Mouse (Mus musculus): Measurements from ENCODE around the gene Vtcn1. TPM values are rescaled to one million over a fixed set of nuclear protein-coding genes. Genes with fewer than 3 reads are reported as not detected.

The Vtcn1 gene
- polyA plus RNA-seq (2014; fragmentation: Nextera tagmentation; extraction: Ambion mirVana), result 0.41 and 0.54 TPM in 2 replicates

DNA sequence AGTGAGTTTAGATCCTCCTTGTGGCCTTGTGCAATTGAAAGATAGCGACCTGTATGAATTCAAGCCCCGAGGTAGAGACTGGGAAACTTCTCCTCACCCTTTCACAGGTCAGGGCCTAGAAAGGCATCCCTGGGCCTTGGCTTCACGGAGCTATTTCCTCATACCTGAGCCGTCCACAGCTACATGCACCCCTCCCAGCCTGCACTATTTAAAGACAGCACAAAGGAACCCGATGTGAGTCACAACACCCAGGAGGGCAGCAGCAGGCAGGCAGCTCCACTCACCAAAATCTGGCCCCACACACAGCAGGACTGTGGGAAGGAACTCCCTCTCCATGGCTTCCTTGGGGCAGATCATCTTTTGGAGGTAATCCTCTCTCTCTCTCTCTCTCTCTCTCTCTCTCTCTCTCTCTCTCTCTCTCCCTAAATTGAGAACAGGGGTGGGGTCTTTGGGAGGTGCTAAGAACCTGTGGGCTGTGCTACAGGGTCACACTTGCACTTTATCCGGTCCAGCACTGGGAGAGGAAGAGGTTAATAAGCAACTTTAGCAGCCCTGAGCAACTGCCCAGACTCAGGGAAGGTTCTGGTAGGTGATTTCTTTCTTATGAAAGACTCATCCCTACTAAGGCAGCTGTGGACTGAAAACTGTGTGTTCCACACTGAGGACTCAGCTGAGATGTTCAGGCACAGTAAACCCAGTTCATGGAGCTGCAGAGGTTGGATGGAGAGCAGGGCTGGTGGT is at the start of gene Vtcn1:
Gene Vtcn1 (plus strand): TSS at position 235 of the 741 bp plus-strand sequence.
- peaks cover 0 to 7% of the 10 kb centered on the region in 2 experiments; a peak in 2 of 4 replicates for H3K4me1 ChIP-seq (ENCODE audit: control insufficient read depth in 2 of 2, insufficient read depth in 2 of 2, low read length in 2 of 2)
- H3K27me3 ChIP-seq (ENCODE audit: control insufficient read depth, insufficient read depth, low read length), result no peaks in the 10 kb centered on the region
- no peak for ATAC-seq (ENCODE audit: insufficient number of reproducible peaks, insufficient read depth, low FRiP score, low read depth)
- no peaks in the 10 kb centered on the region for H3K9me3 ChIP-seq (ENCODE audit: control insufficient read depth, low read length)
- 27% methylated on average over 6 of the region's 6 CpGs for WGBS
- no peak within 1 kb of the TSS for H3K9ac ChIP-seq (ENCODE audit: low read length)
- H3K4me2 ChIP-seq (ENCODE audit: low read length), result no peak within 1 kb of the TSS
- H3K27ac ChIP-seq (replicated peaks in 1 of 2; ENCODE audit: control insufficient read depth in 1 of 2, insufficient read depth in 1 of 2, low read depth in 2 of 2, low read length in 2 of 2), result no peak within 1 kb of the TSS
- H3K36me3 ChIP-seq (ENCODE audit: control insufficient read depth, insufficient read depth, low read length), result no peaks in the 10 kb centered on the region
- H3K4me3 ChIP-seq (ENCODE audit: control insufficient read depth in 1 of 2, insufficient read depth in 1 of 2, low read depth in 1 of 2, low read length in 2 of 2), result no peak within 1 kb of the TSS

DNA sequence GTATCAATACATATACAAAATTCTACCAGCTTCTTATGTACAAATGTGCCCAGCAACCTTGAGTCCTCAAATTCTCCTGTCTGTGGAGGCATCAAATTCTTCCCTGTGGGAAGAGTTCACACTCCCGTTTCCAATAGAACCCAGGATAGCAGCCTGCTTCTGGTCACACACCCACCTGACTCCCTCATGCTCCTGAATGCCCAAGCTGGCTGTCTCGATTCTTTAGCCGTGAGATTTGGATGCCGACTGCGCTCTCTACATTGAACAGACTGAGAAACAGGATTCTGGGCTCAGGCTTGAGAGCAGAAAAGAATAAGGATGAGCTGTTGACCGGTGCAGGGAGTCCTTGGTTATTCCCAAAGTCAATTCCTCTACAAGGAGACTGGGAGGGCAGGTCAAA is 48.3 kb upstream of the Vtcn1 start:
- no peak for ATAC-seq (ENCODE audit: insufficient number of reproducible peaks, insufficient read depth, low FRiP score, low read depth)
- H3K27me3 ChIP-seq (ENCODE audit: control insufficient read depth, insufficient read depth, low read length), result no peaks in the 10 kb centered on the region
- H3K4me1 ChIP-seq (ENCODE audit: control insufficient read depth in 2 of 2, insufficient read depth in 2 of 2, low read length in 2 of 2), result peaks cover 0 to 5% of the 10 kb centered on the region in 2 experiments; a peak in 2 of 4 replicates
- no peak overlapping the region for H3K9ac ChIP-seq (ENCODE audit: low read length)
- H3K4me3 ChIP-seq (ENCODE audit: control insufficient read depth in 1 of 2, insufficient read depth in 1 of 2, low read depth in 1 of 2, low read length in 2 of 2), result no peak overlapping the region
- no peaks in the 10 kb centered on the region for H3K9me3 ChIP-seq (ENCODE audit: control insufficient read depth, low read length)
- no peak overlapping the region for H3K4me2 ChIP-seq (ENCODE audit: low read length)
- no peak overlapping the region for H3K27ac ChIP-seq (replicated peaks in 1 of 2; ENCODE audit: control insufficient read depth in 1 of 2, insufficient read depth in 1 of 2, low read depth in 2 of 2, low read length in 2 of 2)
- H3K36me3 ChIP-seq (ENCODE audit: control insufficient read depth, insufficient read depth, low read length), result no peaks in the 10 kb centered on the region
- WGBS, result 75% methylated on average over 6 of the region's 6 CpGs

- Histone ChIP-seq H3K9ac (ENCODE audit: low read length) (no peak overlapping the region), H3K9me3 (ENCODE audit: control insufficient read depth, low read length) (no peaks in the 10 kb centered on the region), H3K4me2 (ENCODE audit: low read length) (no peak overlapping the region), H3K27ac (replicated peaks in 1 of 2; ENCODE audit: control insufficient read depth in 1 of 2, insufficient read depth in 1 of 2, low read depth in 2 of 2, low read length in 2 of 2) (no peak overlapping the region), H3K4me1 (ENCODE audit: control insufficient read depth in 2 of 2, insufficient read depth in 2 of 2, low read length in 2 of 2) (peaks cover 0 to 4% of the 10 kb centered on the region in 2 experiments; a peak in 2 of 4 replicates), H3K36me3 (ENCODE audit: control insufficient read depth, insufficient read depth, low read length) (no peaks in the 10 kb centered on the region), H3K27me3 (ENCODE audit: control insufficient read depth, insufficient read depth, low read length) (no peaks in the 10 kb centered on the region), H3K4me3 (ENCODE audit: control insufficient read depth in 1 of 2, insufficient read depth in 1 of 2, low read depth in 1 of 2, low read length in 2 of 2) (no peak overlapping the region)
- ATAC-seq (ENCODE audit: insufficient number of reproducible peaks, insufficient read depth, low FRiP score, low read depth), result no peak
- WGBS, result 81% methylated on average over 4 of the region's 4 CpGs
Observed at GRCm38 (mm10) chr3:100777568-100777967, 47.7 kb upstream of the Vtcn1 start.

DNA sequence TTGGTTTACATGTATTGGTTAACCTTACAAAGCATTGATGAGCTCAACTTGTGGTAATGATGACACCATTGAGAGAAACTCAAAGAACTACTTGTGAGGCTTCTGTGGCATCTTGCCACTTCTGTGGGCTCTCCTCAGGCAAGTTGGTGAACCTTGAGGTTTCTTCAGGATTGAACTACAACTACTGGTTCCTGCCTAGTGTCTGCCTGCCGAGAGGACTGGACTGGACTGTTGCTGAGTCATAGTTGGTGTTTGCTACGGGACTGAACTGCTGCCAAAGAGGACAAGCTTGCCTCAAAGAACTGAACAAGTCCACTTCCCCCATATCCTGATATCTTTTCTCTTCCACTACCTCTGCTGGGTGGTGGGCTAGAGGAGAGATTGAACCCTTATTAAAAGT is 39.2 kb upstream of the Vtcn1 start:
- WGBS, result 44% methylated on average over 2 of the region's 2 CpGs
- Histone ChIP-seq H3K27me3 (ENCODE audit: control insufficient read depth, insufficient read depth, low read length) (no peaks in the 10 kb centered on the region), H3K27ac (replicated peaks in 1 of 2; ENCODE audit: control insufficient read depth in 1 of 2, insufficient read depth in 1 of 2, low read depth in 2 of 2, low read length in 2 of 2) (no peak overlapping the region), H3K4me1 (ENCODE audit: control insufficient read depth in 2 of 2, insufficient read depth in 2 of 2, low read length in 2 of 2) (no peaks in the 10 kb centered on the region), H3K4me3 (ENCODE audit: control insufficient read depth in 1 of 2, insufficient read depth in 1 of 2, low read depth in 1 of 2, low read length in 2 of 2) (no peak overlapping the region), H3K36me3 (ENCODE audit: control insufficient read depth, insufficient read depth, low read length) (no peaks in the 10 kb centered on the region), H3K9me3 (ENCODE audit: control insufficient read depth, low read length) (no peaks in the 10 kb centered on the region), H3K9ac (ENCODE audit: low read length) (no peak overlapping the region), H3K4me2 (ENCODE audit: low read length) (no peak overlapping the region)
- ATAC-seq (ENCODE audit: insufficient number of reproducible peaks, insufficient read depth, low FRiP score, low read depth), result no peak

- Histone ChIP-seq H3K36me3 (ENCODE audit: control insufficient read depth, insufficient read depth, low read length) (no peaks in the 10 kb centered on the region), H3K4me1 (ENCODE audit: control insufficient read depth in 2 of 2, insufficient read depth in 2 of 2, low read length in 2 of 2) (no peaks in the 10 kb centered on the region), H3K4me3 (ENCODE audit: control insufficient read depth in 1 of 2, insufficient read depth in 1 of 2, low read depth in 1 of 2, low read length in 2 of 2) (no peak overlapping the region), H3K27ac (replicated peaks in 1 of 2; ENCODE audit: control insufficient read depth in 1 of 2, insufficient read depth in 1 of 2, low read depth in 2 of 2, low read length in 2 of 2) (no peak overlapping the region), H3K9me3 (ENCODE audit: control insufficient read depth, low read length) (no peaks in the 10 kb centered on the region), H3K27me3 (ENCODE audit: control insufficient read depth, insufficient read depth, low read length) (no peaks in the 10 kb centered on the region), H3K4me2 (ENCODE audit: low read length) (no peak overlapping the region), H3K9ac (ENCODE audit: low read length) (no peak overlapping the region)
- ATAC-seq (ENCODE audit: insufficient number of reproducible peaks, insufficient read depth, low FRiP score, low read depth), result no peak
- WGBS, result 85% methylated on average over 3 of the region's 3 CpGs
Observed at GRCm38 (mm10) chr3:100791670-100792069, 33.6 kb upstream of the Vtcn1 start.

DNA sequence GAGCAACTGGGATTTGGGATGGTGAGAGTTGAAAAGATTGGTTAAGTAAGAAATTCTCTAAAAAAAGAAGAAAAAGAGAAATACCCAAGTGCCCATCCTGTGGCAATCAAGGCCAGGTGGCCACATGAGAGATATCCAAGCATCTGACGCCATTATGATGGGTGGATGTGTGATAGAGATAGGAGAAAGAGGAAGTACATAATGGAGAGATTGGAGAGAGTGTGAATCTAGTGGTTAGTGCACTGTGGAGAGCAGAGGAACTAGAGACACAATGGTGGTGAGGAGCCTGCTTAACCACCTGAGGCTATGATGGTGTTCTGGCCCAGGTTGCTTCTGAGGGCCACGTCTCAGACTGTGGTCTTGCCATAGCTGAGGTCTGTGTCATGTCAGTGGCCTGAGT is 31.9 kb upstream of the Vtcn1 start:
- no peaks in the 10 kb centered on the region for H3K4me1 ChIP-seq (ENCODE audit: control insufficient read depth in 2 of 2, insufficient read depth in 2 of 2, low read length in 2 of 2)
- H3K36me3 ChIP-seq (ENCODE audit: control insufficient read depth, insufficient read depth, low read length), result no peaks in the 10 kb centered on the region
- no peak overlapping the region for H3K27ac ChIP-seq (replicated peaks in 1 of 2; ENCODE audit: control insufficient read depth in 1 of 2, insufficient read depth in 1 of 2, low read depth in 2 of 2, low read length in 2 of 2)
- 62% methylated on average over 2 of the region's 2 CpGs for WGBS
- H3K4me3 ChIP-seq (ENCODE audit: control insufficient read depth in 1 of 2, insufficient read depth in 1 of 2, low read depth in 1 of 2, low read length in 2 of 2), result no peak overlapping the region
- H3K4me2 ChIP-seq (ENCODE audit: low read length), result no peak overlapping the region
- no peak overlapping the region for H3K9ac ChIP-seq (ENCODE audit: low read length)
- no peaks in the 10 kb centered on the region for H3K27me3 ChIP-seq (ENCODE audit: control insufficient read depth, insufficient read depth, low read length)
- no peak for ATAC-seq (ENCODE audit: insufficient number of reproducible peaks, insufficient read depth, low FRiP score, low read depth)
- no peaks in the 10 kb centered on the region for H3K9me3 ChIP-seq (ENCODE audit: control insufficient read depth, low read length)

DNA sequence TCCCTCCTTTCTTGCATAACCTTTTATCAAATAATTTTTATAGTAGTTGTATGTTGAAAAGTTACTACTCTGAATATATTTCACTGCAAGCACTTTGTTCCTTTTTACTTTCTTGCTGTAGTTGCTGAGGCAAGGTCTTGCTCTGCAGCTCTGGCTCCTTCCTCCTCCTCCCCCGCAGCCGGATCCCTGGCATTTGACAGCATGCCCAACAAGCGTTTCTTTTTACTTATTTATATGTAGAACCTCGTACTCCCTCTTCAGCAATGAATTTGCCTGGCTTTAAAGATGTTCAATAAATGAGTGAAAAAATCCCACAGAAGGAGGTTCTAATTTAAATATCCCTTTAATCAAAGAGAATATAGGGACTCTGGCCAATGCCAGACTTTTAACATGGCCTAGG is 28.7 kb upstream of the Vtcn1 start:
- no peaks in the 10 kb centered on the region for H3K36me3 ChIP-seq (ENCODE audit: control insufficient read depth, insufficient read depth, low read length)
- no peak for ATAC-seq (ENCODE audit: insufficient number of reproducible peaks, insufficient read depth, low FRiP score, low read depth)
- H3K9me3 ChIP-seq (ENCODE audit: control insufficient read depth, low read length), result no peaks in the 10 kb centered on the region
- no peak overlapping the region for H3K9ac ChIP-seq (ENCODE audit: low read length)
- H3K27ac ChIP-seq (replicated peaks in 1 of 2; ENCODE audit: control insufficient read depth in 1 of 2, insufficient read depth in 1 of 2, low read depth in 2 of 2, low read length in 2 of 2), result no peak overlapping the region
- H3K4me2 ChIP-seq (ENCODE audit: low read length), result no peak overlapping the region
- WGBS, result 76% methylated on average over 4 of the region's 4 CpGs
- no peaks in the 10 kb centered on the region for H3K27me3 ChIP-seq (ENCODE audit: control insufficient read depth, insufficient read depth, low read length)
- H3K4me3 ChIP-seq (ENCODE audit: control insufficient read depth in 1 of 2, insufficient read depth in 1 of 2, low read depth in 1 of 2, low read length in 2 of 2), result no peak overlapping the region
- H3K4me1 ChIP-seq (ENCODE audit: control insufficient read depth in 2 of 2, insufficient read depth in 2 of 2, low read length in 2 of 2), result no peaks in the 10 kb centered on the region
